Mouse (Mus musculus) ES-CJ7 (cell line): Measurements from ENCODE around the gene Nr6a1.

Source experiments
- DNase-seq: peaks from one replicate; pipeline ENCODE4 v3.0.0; 2011; ENCODE audit warnings: low read depth, low spot score

The Nr6a1 gene

GRCm38 (mm10) chr2:38874544-38875108 is 52.9 kb downstream of the Nr6a1 start:
- no peak for DNase-seq

GRCm38 (mm10) chr2:38872730-38873129 is 54.8 kb downstream of the Nr6a1 start:
- DNase-seq = no peak

GRCm38 (mm10) chr2:38866711-38867110 is 60.8 kb downstream of the Nr6a1 start:
- no peak for DNase-seq

- DNase-seq = peak; percentile 38
Observed at GRCm38 (mm10) chr2:38864011-38864410, 63.5 kb downstream of the Nr6a1 start.

GRCm38 (mm10) chr2:38851797-38852196 is 75.7 kb downstream of the Nr6a1 start:
- DNase-seq = no peak

GRCm38 (mm10) chr2:38846319-38846718 is 81.2 kb downstream of the Nr6a1 start:
- DNase-seq = no peak

GRCm38 (mm10) chr2:38835489-38835888 is 92.0 kb downstream of the Nr6a1 start:
- DNase-seq = no peak

GRCm38 (mm10) chr2:38831976-38832375 is 95.5 kb downstream of the Nr6a1 start:
- no peak for DNase-seq

- no peak for DNase-seq
Observed at GRCm38 (mm10) chr2:38829521-38829920, 98.0 kb downstream of the Nr6a1 start.

GRCm38 (mm10) chr2:38827801-38828306 is 99.6 kb downstream of the Nr6a1 start:
- DNase-seq = no peak

- DNase-seq = no peak
Observed at GRCm38 (mm10) chr2:38826189-38826588, 101.3 kb downstream of the Nr6a1 start.

- DNase-seq = no peak
Observed at GRCm38 (mm10) chr2:38824791-38825768, 102.4 kb downstream of the Nr6a1 start.

GRCm38 (mm10) chr2:38823912-38824583 is 103.4 kb downstream of the Nr6a1 start:
- no peak for DNase-seq

- DNase-seq = no peak
Observed at GRCm38 (mm10) chr2:38823406-38823805, 104.1 kb downstream of the Nr6a1 start.

- DNase-seq = peak; percentile 21
Observed at GRCm38 (mm10) chr2:38822995-38823394, 104.5 kb downstream of the Nr6a1 start.

- peak; percentile 36 for DNase-seq
Observed at GRCm38 (mm10) chr2:38817487-38817886, 110.0 kb downstream of the Nr6a1 start.

- peak; percentile 50 for DNase-seq
Observed at GRCm38 (mm10) chr2:38797087-38797624, 130.3 kb downstream of the Nr6a1 start.

- DNase-seq = no peak
Observed at GRCm38 (mm10) chr2:38787338-38787737, 140.2 kb downstream of the Nr6a1 start.

- no peak for DNase-seq
Observed at GRCm38 (mm10) chr2:38786216-38786960, 141.1 kb downstream of the Nr6a1 start.

- no peak for DNase-seq
Observed at GRCm38 (mm10) chr2:38785113-38785512, 142.4 kb downstream of the Nr6a1 start.

GRCm38 (mm10) chr2:38784396-38784795 is 143.1 kb downstream of the Nr6a1 start:
- no peak for DNase-seq
